Mouse (Mus musculus): Measurements from ENCODE around the gene Ndufb11. TPM values are rescaled to one million over a fixed set of nuclear protein-coding genes. Genes with fewer than 3 reads are reported as not detected.
A peak's percentile ranks its signal among the peaks of the same experiment; 100 is the strongest.

Gene Ndufb11
- total RNA-seq (2021) (100 to 1,000 TPM; 627 to 694 TPM), polyA plus RNA-seq (2012; rRNA removed) (486 and 615 TPM in 2 replicates)
- long read RNA-seq, transcript Ndufb11-201 (3 exons, 908 nt) = major isoform, 529 of 539 reads
- long read RNA-seq, partial matches to known transcripts = 5 of 539 reads
- long read RNA-seq, other reads (novel, unspliced or antisense) = 5 of 539 reads

DNA sequence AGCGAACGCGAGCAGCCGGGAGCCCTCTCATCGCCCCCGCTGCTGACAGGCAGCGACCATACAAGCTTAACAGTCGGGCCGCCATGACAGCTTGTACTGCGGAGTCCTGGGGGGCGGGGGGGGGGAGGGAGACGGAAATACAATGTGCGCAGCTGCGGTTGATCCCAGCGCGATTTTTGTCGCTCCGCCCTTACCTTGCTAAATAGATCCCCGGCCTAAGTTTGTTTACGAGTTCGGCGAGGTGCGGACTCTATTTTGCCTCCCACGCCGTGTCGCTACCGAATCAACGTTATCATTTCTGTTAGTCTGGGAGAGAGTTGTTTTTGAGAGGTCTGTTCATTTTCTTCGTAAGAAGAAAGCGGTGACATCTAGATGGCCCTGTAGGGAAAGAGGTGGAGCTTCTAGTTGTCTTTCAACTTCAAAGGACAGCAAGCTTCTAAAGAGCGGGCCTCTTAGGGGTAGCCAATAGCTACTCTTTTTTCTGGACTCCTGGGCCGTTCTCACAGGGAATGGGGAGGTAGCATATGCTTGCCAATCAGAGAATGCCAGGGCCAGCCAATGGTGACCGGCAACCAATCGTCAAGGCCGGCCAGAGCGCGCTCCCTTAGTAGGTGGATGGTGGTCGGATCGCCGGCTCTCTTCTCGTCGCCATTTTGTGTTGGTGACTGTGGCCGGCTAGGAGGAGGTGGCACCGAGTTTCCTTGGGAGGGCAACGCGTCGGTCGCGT is at the start of gene Ndufb11, which contains the start of gene Rbm10:
Gene Ndufb11, minus strand, starts transcription at position 444 of the 727 bp plus-strand sequence.
Gene Rbm10, plus strand, starts transcription at position 328 of the 727 bp plus-strand sequence.
- WGBS = 12% methylated on average over 49 of the region's 49 CpGs
- no peaks in the 10 kb centered on the region for H3K79me2 ChIP-seq (replicated peaks; ENCODE audit: control insufficient read depth, insufficient read depth, low read length)
- H3K9ac ChIP-seq (ENCODE audit: low read depth, low read length) = peak within 1 kb of the TSS; percentile 100
- TF ChIP-seq POLR2A (IDR thresholded peaks at IDR 0.05; ENCODE audit: insufficient read depth, low read depth, low read length) (peak; percentile 59), EP300 (IDR thresholded peaks at IDR 0.05; ENCODE audit: insufficient read depth, low read depth, low read length) (0 out of 2 replicates have a peak, but pooled peaks have one; percentile 6), CTCF (IDR thresholded peaks at IDR 0.05) (no peak)
- H3K4me1 ChIP-seq (ENCODE audit: control insufficient read depth, insufficient read depth, low read length) = no peaks in the 10 kb centered on the region; the same call in 1 of the 2 replicates
- H3K27ac ChIP-seq = peak within 1 kb of the TSS; percentile 92
- H3K27me3 ChIP-seq (ENCODE audit: control insufficient read depth, insufficient read depth, low read length) = no peaks in the 10 kb centered on the region
- peak within 1 kb of the TSS; percentile 57 for H3K4me3 ChIP-seq
- intact Hi-C loops (cut with DNase I) = loop anchor here (5.0 kb wide), 1 partner anchor 45 kb away; no protein-coding TSS in a partner anchor
- H3K36me3 ChIP-seq (ENCODE audit: control insufficient read depth, insufficient read depth, low read length) = peaks cover 2% of the 10 kb centered on the region; the same call in 1 of the 2 replicates
- DNase-seq = peak; percentile 81 to 88

DNA sequence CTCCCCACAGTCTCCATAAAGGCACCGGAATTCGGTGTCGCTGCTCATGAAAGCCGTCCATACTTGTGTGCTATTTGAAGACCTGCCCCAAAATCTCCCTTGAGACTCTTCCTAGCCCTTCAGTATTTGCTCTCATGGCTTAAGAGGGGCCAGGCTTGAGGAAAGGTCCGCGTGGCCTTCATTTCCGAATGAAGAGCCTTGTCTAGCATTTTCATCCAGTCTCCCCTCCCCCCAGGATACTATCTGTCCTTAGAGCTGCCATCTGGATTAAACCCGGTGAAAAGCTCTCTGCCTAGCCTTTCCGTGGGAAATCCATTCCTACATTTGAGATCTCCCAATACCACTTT is 46.0 kb upstream of the Ndufb11 start:
- Histone ChIP-seq H3K36me3 (ENCODE audit: control insufficient read depth, insufficient read depth, low read length) (peaks cover 24% of the 10 kb centered on the region), H3K4me3 (peak overlapping the region; percentile 73), H3K9ac (ENCODE audit: low read depth, low read length) (peak overlapping the region; percentile 84), H3K4me1 (ENCODE audit: control insufficient read depth, insufficient read depth, low read length) (peaks cover 2% of the 10 kb centered on the region; the same call in 1 of the 2 replicates), H3K27me3 (ENCODE audit: control insufficient read depth, insufficient read depth, low read length) (no peaks in the 10 kb centered on the region), H3K79me2 (replicated peaks; ENCODE audit: control insufficient read depth, insufficient read depth, low read length) (no peaks in the 10 kb centered on the region), H3K27ac (peak overlapping the region; percentile 90)
- DNase-seq = no peak
- WGBS = 21% methylated on average over 9 of the region's 9 CpGs
- no peak for TF ChIP-seq CTCF (IDR thresholded peaks at IDR 0.05)
- TF ChIP-seq EP300 (IDR thresholded peaks at IDR 0.05; ENCODE audit: insufficient read depth, low read depth, low read length) = no peak
- no peak for TF ChIP-seq POLR2A (IDR thresholded peaks at IDR 0.05; ENCODE audit: insufficient read depth, low read depth, low read length)
- intact Hi-C loops (cut with DNase I) = loop anchor here (1.0 to 5.0 kb wide), 5 partner anchors 24 to 284 kb away; partner anchors contain the start of genes Cdk16, Ndufb11 and Rbm10

- Histone ChIP-seq H3K9ac (ENCODE audit: low read depth, low read length) (peak overlapping the region; percentile 84), H3K27me3 (ENCODE audit: control insufficient read depth, insufficient read depth, low read length) (no peaks in the 10 kb centered on the region), H3K36me3 (ENCODE audit: control insufficient read depth, insufficient read depth, low read length) (peaks cover 24% of the 10 kb centered on the region), H3K4me1 (ENCODE audit: control insufficient read depth, insufficient read depth, low read length) (peaks cover 2% of the 10 kb centered on the region; the same call in 1 of the 2 replicates), H3K4me3 (peak overlapping the region; percentile 73), H3K27ac (peak overlapping the region; percentile 90), H3K79me2 (replicated peaks; ENCODE audit: control insufficient read depth, insufficient read depth, low read length) (no peaks in the 10 kb centered on the region)
- intact Hi-C loops (cut with DNase I) = loop anchor here (1.0 to 5.0 kb wide), 5 partner anchors 24 to 284 kb away; partner anchors contain the start of genes Cdk16, Ndufb11 and Rbm10
- 21% methylated on average over 26 of the region's 28 CpGs for WGBS
- TF ChIP-seq POLR2A (IDR thresholded peaks at IDR 0.05; ENCODE audit: insufficient read depth, low read depth, low read length) = peak; percentile 78
- TF ChIP-seq EP300 (IDR thresholded peaks at IDR 0.05; ENCODE audit: insufficient read depth, low read depth, low read length) = 0 out of 2 replicates have a peak, but pooled peaks have one; percentile 45
- peak; percentile 77 for TF ChIP-seq CTCF (IDR thresholded peaks at IDR 0.05)
- peak; percentile 82 to 88 for DNase-seq
Measured at GRCm38 (mm10) chrX:20662716-20663443, 45.5 kb upstream of the Ndufb11 start.

DNA sequence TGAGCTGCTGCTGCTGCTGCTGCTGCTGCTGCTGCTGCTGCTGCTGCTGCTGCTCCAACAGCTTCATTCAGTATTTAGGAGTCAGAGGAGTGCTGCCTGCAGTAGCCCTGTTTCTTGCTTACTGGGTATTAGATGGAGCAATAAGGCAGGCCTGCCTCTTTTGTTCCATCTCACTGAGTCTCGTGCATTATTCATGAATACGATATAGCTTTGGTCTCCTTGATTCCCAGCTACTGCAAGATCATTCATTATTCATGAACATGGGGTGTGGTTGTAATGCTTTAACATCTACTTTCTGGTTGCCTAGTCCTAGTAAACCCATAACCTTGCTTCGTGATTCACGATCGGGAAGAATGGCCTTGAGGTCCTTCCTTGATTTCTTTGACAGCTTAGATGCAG is 44.9 kb upstream of the Ndufb11 start:
- intact Hi-C loops (cut with DNase I) = loop anchor here (2.0 to 5.0 kb wide), 4 partner anchors 45 to 285 kb away; partner anchors contain the start of genes Ndufb11 and Rbm10
- H3K4me1 ChIP-seq (ENCODE audit: control insufficient read depth, insufficient read depth, low read length) = peaks cover 2% of the 10 kb centered on the region; the same call in 1 of the 2 replicates
- H3K9ac ChIP-seq (ENCODE audit: low read depth, low read length) = no peak overlapping the region
- H3K27ac ChIP-seq = no peak overlapping the region
- H3K4me3 ChIP-seq = no peak overlapping the region
- no peak for DNase-seq
- peaks cover 22% of the 10 kb centered on the region for H3K36me3 ChIP-seq (ENCODE audit: control insufficient read depth, insufficient read depth, low read length)
- no peaks in the 10 kb centered on the region for H3K79me2 ChIP-seq (replicated peaks; ENCODE audit: control insufficient read depth, insufficient read depth, low read length)
- TF ChIP-seq CTCF (IDR thresholded peaks at IDR 0.05) = no peak
- TF ChIP-seq EP300 (IDR thresholded peaks at IDR 0.05; ENCODE audit: insufficient read depth, low read depth, low read length) = no peak
- no peak for TF ChIP-seq POLR2A (IDR thresholded peaks at IDR 0.05; ENCODE audit: insufficient read depth, low read depth, low read length)
- 29% methylated on average over 5 of the region's 5 CpGs for WGBS
- no peaks in the 10 kb centered on the region for H3K27me3 ChIP-seq (ENCODE audit: control insufficient read depth, insufficient read depth, low read length)

DNA sequence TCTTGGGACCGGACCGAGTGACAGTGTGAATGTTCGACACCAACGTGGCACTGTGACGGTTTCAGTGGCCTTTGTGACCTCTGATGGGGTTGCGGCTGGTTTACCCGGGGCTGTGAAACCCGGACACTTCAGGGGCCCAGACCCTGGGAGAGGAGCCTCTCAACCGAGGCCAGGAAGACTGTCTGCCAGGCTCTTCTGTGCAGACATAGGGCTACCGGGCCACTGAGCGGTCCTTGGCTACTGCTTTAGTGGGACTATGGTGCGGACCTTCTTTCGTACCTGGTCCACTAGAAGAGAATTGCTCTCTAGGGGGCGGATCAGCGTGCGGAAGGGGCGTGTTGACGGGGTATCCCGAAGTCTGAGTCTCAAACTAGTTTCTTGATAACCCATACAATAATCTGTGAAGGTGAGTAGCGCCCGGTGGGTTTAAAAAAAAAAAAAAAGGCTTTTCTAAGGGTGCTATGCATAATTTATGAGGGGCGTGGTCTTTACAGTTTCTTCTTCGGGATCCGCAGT is 41.5 kb upstream of the Ndufb11 start:
- WGBS = 11% methylated on average over 24 of the region's 24 CpGs
- Histone ChIP-seq H3K27me3 (ENCODE audit: control insufficient read depth, insufficient read depth, low read length) (no peaks in the 10 kb centered on the region), H3K4me3 (peak overlapping the region; percentile 45), H3K9ac (ENCODE audit: low read depth, low read length) (peak overlapping the region; percentile 68), H3K79me2 (replicated peaks; ENCODE audit: control insufficient read depth, insufficient read depth, low read length) (no peaks in the 10 kb centered on the region), H3K4me1 (ENCODE audit: control insufficient read depth, insufficient read depth, low read length) (no peaks in the 10 kb centered on the region), H3K36me3 (ENCODE audit: control insufficient read depth, insufficient read depth, low read length) (peaks cover 1% of the 10 kb centered on the region), H3K27ac (peak overlapping the region; percentile 81)
- peak; percentile 6 to 37 for DNase-seq
- TF ChIP-seq EP300 (IDR thresholded peaks at IDR 0.05; ENCODE audit: insufficient read depth, low read depth, low read length) (no peak), POLR2A (IDR thresholded peaks at IDR 0.05; ENCODE audit: insufficient read depth, low read depth, low read length) (no peak), CTCF (IDR thresholded peaks at IDR 0.05) (no peak)
- intact Hi-C loops (cut with DNase I) = no loop called here

Data from heart, adult 2 months (tissue).